Mouse (Mus musculus): Measurements from ENCODE around the gene Wfikkn2.

GRCm38 (mm10) chr11:94238786-94239185 lies 7.0 kb downstream of the Wfikkn2 start:
- TF ChIP-seq CTCF (IDR thresholded peaks at IDR 0.05; ENCODE audit: control insufficient read depth, insufficient read depth, insufficient read length): no peak
- TF ChIP-seq CEBPB (IDR thresholded peaks at IDR 0.05; ENCODE audit: low read depth): no peak
- no peak for TF ChIP-seq MYOD1 (IDR thresholded peaks at IDR 0.05; ENCODE audit: control insufficient read depth, insufficient read length, low read depth)
- TF ChIP-seq USF1 (IDR thresholded peaks at IDR 0.05; ENCODE audit: low read depth): no peak
- no peak for TF ChIP-seq MAX (IDR thresholded peaks at IDR 0.05)
- no peak for TF ChIP-seq MYOG (IDR thresholded peaks at IDR 0.05; ENCODE audit: control insufficient read depth, extremely low read depth, insufficient read length)
- no peak for TF ChIP-seq FOSL1 (IDR thresholded peaks at IDR 0.05; ENCODE audit: insufficient read depth, low read length, poor library complexity, severe bottlenecking)
